Mouse (Mus musculus): ENCODE measurements at regions not wholly inside any gene's neighbourhood (a gene's known extent, or its start where the extent isn't known, plus 50 kb on each side); places are given as distances from the start of the nearest gene placed in this dataset.

DNA sequence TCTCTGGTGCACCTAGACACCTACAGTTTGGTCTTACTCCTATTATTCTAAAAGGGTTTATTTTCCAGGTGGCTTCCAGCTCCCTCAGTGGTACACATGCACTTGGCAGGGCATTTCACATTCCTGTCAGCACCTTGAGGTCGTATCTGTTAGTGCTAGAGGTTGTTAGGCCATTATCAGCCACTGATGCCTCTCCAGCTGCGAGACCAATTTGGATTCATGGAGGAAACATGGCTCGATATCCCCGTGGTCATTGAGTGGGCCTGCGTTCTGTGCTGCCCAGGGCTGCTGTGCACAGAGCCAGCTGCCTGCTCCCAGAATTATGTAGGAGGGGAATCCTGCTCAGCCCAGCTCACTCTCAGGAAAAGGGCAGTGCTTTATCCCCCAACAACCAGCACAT lies 60.1 kb upstream of the Irx1 start:
- no peak for DNase-seq

DNA sequence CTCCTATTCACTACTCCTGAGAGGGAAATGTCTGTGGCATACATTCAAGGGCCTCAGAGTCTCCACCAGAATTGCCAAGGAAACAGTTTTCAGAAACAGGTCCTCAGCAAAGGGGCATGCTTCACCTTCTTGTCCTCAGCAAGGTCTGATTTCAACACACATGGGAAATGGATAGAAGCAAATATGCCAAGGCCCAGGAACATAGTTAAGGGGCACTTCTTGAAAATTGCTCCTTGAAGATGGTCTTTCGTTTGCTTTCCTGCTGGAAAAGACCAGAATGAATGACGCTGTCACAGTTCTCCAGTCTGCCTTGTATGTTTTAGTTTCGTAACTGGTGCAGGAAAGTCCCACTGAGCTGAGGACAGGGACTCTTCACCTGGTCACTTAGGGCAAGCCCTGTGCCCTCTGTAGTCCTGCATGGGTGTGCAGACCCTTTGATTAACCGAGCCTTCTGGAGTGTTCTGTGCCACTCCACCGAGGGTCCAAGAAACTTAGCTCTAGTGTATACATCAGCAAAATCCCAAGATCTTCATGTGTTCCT lies 80.5 kb upstream of the Irx1 start:
- DNase-seq = no peak

DNA sequence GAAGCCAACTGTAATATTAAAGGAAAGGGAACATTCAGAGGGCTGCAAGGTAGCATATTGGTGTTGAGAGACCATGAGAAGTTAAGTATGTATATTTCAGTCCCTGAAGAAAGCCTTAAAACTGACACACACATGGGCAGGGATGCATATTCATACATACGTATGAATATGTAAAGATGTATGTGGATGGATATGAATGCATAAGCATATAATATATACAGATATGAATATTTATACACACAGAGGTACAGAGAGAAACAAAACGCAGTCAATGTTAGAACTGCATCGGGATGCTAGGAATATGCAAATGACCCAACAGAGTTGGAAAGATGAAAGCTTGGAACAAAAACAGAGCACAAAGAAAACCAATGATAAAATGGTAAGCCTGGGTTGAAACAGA lies 92.9 kb upstream of the Irx1 start:
- no peak for DNase-seq

DNA sequence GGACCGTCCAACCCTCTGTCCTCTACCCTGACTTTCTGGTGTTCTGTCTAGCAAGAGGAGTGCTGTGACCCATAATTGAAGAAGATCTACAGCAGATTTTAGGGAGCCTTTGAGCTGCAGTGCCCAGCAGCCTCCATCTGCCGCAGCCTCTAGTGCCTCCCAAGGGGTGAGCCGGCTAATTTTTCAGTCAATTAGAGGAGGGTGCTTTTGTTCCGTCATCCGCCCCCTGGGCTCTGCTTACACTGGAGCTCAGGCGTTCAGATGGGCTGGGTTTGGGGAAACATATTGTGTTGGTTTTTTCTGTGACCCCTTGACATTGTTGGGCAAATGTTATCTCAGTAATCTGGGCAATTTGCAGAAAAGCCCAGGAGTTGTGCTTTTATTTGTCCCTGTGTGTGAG lies 98.1 kb upstream of the Irx1 start:
- DNase-seq = no peak

DNA sequence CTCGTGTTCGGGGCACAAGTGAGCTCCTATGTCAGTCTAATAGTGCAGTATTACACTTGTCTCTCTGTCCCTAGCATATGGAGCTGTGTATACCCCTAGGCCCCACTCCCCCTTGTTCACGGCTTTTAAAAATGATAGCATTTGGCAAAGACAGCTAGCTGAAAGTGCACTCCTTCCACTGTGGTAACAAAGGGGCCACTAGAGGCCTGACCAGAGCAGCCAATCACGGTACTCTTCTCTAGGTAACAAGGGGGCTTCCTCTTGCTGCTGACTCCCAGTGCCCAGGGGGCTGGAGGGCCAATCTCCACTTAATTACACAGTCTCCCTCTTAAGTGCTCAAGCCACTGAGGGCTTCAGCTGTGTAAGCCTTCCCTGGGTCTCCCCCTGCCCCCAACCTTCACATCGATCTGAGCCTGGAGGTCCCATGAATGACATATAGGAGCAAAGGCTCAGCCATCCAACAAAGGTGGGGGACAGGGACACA lies 99.8 kb upstream of the Irx1 start:
- DNase-seq = no peak

DNA sequence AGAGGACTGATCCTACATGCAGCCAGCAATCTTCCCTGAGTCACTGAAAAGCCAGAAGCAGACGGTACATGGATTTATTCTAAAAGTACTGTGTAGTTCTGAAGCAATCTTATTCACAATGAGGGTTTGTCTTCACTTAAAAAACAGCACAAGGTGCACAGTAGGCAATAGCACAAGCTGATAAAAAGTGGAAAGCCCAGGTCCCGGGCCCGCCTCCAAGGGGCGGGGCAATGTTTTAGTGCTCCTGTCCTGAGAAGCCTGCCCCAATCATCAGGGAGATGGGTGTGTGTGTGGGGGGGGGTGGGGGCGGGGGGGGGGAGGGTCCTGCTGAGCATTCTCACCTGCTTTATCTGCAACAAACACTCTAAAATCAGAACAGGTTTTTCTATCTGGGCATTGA lies 133.1 kb upstream of the Irx1 start:
- no peak for DNase-seq

DNA sequence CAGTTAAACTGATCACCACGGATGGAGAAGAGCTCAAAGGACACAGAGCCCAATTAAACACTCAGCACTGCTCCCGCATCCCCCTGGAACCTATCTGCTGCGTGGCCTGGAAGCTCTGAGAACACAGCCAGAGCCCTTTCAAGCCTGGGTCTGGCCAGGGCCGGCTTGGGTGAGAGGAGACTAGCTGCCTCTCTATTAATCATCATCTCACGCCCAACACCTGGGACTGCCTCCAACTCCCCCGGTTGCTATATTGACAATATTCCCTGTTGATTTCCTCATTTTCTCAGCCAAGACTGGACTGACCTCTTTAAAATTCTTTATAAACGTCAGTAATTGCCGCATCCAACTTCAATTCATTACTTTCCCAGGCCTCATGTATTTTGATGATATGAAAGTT lies 133.7 kb upstream of the Irx1 start:
- DNase-seq = no peak

DNA sequence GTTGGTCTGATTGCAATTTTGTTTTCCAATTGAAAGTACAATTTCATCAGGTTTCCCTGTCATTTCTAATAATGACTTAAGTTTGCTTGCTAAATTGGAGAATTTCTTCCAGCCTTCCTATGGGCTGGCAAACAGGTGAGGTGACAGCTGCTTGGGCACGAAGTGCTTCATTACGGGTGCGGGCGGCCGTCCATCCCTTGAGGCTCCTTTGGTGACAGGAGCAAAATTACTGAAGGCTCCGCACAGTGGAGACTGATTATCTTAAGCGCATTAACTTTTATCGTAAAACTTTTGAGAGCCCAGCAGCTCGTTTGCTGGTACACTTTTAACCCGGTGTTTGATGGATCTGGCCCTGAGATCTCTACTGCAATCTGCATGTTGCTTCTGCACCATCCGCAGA lies 134.3 kb upstream of the Irx1 start:
- DNase-seq = no peak

DNA sequence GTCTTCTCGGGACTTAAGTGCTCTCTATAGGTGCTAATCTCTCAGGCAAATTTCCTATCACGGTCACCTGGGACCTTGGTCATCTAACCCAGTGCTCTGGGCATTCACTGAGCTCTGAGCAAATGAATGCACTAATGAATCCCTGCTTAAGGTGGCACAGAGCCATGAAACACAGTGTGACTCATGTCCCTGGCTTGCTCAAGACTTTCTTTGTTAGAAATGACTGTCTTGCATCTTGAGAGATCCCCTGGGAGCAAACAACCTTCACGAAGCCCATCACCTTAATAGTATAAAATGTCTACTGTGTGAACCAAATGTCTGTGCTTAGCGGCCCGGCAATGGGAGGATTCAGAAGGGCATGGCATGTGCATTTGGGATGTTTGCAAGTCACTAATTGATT lies 137.2 kb upstream of the Irx1 start:
- no peak for DNase-seq

DNA sequence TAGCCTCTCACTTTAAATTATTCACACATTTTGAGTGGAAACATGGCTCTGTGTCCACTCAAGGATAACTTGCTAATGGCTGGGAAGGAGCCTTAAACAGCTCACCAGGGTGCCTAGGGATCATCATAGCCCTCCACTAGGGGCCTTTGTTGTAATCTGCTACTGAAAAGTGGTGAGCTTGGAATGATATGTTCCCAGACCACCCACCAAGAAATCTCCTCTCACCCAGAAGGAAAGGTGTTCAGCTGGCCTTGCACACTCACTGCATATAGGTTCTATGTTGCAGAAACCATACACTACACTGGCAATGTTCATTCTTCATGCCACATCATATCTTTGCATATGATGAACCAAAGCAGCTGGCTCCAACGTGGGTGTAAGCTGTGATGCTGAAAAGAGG lies 145.1 kb upstream of the Irx1 start:
- DNase-seq = no peak

DNA sequence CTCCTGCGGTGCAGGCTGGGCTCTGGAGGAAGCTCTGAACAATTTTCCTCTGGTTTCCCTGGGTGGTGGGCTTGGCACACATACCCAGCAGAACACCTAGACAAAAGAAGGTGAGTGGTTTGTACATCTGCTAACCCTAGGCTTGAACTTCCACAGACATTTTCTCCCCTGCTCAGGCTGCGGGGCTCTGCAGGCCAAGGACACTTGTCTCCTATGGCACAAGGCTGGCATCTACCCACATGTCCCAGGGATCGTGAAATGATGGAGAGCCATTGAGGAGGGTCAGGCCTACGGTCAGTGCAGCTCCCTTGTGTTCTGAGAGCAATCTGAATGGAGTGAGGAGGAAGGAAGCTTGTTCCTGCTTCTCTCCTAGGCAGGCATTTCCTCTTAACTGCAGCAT lies 150.4 kb upstream of the Irx1 start:
- DNase-seq = no peak

DNA sequence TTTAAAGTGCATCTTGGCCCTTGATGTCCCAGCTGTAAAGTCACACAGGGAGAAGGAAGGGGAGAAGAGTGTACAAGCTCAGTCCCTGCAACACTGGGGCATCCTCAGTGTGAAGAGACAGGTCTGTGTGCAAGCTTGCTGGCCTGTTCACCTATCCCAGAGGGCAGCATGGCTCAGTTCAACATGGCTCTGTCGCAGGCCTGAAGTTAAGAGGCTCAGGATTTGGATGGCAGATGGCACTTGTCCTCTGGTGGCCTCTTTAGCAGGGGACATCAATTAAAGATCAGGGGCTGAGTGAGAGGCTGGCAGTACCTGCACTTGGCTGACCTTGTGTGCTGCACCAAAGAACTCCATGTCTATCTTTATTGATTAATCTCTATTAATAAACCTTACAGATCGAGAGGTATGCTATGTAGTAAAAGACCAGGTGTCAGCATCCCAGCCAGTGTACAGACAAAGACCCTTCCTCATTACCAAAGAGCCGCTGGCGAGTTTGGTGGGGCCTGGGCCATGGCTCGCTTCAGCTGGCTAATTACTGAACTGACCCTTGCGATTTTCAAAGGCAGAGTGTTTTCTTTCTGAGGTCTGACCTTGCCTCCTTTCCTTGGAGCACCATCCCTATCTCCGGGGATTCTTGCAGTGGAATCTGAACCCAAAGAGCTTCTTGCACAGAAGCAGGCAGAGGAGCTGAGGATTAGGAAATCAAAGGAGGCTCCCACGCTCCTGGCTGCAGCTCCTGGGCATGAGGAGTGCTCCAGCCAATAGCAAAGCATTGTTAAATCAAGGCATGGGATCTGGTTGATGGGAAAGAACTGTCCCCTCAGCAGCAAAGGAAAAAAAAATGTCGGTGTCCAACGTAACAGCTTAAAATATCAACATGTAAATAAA lies 151.5 kb upstream of the Irx1 start:
- DNase-seq = no peak

DNA sequence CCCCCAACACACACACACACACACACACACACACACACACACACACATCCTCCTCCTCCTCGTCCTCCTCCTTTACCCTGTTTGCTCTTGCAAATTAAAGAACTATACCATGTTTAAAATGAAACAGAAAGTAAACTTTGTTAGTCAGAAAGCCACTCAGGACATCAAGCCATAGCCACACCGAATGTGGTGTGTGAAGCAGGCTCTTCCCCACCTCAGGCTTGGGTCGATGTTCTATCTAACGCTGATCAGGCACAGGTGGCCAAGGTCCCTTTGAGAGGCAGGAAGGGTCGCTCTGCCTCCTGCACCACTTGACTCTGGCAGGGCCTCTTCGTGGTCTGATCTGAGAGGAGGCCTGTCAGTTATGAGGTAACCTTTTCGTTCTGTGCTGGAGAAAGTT lies 156.9 kb upstream of the Irx1 start:
- no peak for DNase-seq

DNA sequence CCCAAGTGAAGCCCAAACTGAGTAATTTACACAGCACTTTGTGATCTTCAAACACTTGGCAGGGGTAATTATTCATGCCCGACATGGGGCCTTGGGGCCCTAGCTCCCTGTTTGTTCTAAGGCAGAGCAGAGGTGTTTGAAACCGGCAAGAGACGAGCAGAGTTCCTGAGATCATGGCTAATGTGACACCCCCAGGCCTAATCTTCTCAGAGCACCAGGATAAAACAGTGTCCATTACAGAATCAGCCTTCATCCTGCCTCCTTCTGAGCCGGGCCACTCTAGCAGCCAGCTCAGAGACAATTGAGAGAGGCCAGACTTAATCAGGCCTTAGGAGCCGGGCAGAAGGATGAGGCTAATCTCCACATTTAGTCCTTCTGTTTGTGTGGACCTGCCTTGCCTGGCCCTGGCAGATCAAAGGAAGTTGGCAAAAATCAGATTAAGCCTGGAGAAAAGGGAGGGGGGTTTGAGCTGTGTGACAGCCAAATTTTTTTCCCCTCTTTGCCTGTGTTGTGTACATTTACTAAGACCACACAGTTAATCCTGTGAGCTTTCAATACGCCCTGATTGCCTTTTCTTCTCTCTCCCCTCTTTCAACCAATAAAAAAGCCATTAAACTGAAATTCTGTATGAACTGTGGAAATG lies 157.5 kb upstream of the Irx1 start:
- no peak for DNase-seq

DNA sequence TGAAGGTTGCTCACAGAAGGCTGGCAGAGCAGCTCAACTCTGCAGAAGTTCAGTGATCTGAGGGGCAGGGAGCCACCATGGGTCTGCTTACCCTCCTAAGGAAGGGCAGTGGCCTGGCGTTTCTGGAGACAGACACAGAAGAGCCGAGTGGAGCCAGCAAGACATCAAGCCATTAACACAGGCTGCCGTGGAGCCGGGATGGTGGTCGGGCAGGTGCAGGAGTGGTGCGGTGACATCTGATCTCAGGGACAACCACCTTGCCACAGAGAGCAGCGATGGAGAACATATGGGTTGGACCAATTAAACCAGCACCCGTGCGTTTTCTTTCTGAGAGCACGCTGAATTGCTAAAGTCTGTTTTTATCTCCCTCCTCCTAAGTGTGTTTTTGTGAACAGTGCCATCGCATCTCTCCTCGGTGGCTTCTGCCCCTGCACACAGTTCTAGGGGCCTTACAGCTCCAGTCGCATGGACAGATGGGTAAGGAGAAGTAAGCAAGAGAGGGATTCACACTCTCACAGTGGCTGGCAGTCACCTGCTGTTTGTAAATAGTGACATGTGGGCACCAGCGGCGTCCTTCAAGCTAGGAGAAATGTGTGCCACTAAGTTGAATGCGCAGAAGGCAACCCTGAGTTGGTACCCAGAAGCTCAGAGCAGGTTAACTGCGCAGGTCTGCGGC lies 158.2 kb upstream of the Irx1 start:
- no peak for DNase-seq

DNA sequence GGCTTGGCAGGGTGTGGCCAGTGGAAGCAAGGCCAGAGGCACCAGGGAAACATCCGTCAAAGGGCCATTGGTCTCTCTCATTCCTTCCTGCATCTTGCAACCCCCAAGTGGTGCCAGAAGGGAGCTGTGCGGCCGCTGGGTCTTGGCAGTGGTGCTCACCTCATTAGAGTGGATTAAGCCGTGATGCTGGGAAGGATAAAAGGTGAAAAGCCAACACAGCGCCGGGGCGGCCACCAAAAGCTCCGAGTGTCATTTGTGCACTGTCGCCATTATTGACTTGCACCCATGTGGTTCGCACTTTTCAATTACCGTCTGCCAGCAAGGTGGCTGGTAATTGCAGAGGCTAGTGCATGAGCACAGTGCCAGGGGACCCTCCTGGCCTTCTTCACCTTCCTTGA lies 158.7 kb upstream of the Irx1 start:
- no peak for DNase-seq

DNA sequence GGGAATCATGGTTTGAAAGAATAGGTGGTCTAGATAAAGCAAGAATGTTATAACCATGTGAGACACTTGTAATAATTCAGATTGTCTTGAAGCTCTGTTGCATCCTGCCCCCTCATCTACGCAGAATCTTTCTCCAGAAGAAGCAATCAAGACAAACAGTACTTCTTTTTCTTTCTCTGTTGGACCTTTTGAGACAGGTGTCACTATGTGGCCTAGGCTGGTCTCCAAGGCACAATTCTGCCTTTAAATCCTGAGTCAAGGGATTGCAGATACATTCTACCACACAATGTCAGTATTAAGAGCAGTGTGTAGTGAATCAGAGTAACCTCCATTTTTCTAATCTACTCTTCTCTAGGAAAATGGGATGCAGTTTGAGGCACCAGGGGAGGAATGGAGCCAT lies 164.8 kb upstream of the Irx1 start:
- no peak for DNase-seq

DNA sequence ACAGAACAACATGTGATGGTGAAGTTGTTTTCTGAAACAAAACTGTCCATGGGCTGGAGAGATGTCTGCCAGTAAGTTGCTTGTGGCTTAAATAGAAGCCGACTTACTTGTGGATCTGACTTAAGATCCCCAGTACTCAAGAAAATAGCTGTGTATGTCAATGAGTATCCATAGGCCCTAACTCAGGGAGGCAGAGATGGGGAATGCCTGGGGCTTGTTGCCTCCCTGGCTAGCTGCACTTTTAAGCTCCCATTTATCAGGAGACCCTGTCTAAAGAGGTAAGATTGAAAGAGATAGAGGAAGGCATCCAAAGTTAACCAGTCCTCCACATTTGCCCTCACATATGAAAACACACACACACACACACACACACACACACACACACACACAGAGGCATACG lies 167.8 kb upstream of the Irx1 start:
- no peak for DNase-seq

DNA sequence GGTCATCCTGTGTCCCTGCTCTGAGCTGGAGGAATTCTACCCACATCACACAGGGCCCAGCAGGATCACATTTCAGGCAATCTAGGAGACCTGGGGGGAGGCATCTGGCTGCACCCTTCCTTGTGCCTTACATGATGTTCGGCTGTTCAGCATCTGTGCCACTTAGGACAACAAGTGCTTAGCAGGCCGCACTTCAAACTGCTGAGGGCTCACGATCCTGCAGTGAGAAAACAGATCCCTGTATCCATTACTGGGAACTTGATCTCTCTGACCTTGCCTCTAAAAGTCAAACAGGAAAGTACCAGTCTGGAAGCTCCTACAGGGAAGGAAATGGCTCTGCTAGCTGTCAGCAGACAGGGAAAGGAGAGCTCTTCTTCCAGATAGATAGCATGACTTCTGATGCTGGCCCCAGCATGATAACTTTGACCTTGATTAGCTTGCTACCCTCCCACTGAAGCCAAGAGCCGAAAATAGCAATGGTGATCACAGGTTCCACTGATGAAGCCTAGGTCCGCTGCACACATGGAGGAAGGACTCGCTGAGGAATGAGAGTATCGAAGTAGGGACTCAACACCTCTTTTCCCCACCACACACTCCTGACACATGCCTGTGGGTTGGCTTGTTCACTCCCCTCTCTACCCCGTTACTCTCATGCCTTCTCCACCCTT lies 170.7 kb upstream of the Irx1 start:
- DNase-seq = no peak

DNA sequence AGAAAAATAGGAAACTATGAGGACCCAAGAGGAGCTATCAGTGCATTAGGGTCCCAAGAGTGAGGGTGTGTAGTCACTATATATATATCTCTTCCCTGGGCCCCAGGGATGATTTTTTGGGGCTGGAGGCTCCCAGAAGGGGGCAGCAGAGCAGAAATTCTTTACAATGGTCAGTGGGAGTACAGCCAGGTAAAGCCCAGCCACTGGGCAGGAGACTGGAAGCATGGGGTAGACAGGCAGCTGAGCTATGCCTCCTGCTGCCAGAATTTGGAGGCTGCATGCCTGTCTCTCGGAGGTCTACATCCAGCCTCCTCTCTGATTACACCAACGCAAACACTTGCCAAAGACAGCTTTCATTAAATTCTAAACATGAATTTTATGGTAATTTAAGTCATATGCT lies 202.7 kb upstream of the Irx1 start:
- DNase-seq = no peak

DNA sequence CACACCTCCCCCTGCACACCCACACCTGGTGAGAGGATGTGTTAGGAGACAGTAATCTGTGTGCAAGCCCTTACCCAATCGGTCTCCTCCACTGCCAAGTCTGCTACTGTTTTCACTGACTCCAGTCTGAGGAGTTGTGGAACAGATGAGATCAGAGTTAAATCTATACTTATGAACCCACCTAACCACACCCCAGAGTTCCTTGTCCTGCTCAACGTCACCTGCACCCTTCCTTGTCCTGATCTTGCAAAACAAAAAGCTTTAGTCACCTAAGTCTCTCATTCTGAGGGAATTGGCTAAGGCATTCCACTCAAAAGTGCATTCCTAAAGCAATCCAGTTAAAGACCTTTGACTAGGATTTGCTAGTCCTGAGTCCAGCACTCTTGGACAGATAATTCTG lies 203.9 kb upstream of the Irx1 start:
- no peak for DNase-seq

DNA sequence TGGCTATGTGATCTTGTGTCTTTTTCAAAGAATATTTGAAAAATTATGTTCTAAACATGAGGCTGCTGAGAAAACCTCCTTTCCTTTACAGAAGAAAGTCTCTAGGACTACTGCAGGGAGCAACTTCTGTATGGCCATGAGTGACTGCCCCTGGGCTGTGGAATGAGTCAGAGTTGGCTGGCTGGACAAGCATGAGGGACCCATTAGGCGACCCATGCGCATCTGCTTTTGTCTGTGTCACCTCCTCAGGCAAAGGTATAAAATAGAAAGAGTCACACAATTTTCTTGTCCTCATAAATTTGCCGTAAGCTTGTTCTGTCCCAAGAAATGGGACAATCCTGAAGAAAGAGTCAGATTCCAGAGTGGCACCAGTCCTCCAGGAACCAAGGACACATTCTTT lies 220.1 kb upstream of the Irx1 start:
- DNase-seq = no peak

Data from right cerebral cortex, adult 18-20 months (tissue).